Mouse (Mus musculus) erythroblast, embryonic 14.5 days (primary cell): ENCODE results near the gene Adam17.

ENCODE experiments used
- GATA1 ChIP-seq: IDR thresholded peaks from 2 replicates; pipeline ENCODE4 v1.6.1; 2012; ENCODE audit warnings: low read length, inconsistent platforms, mixed read lengths
- TAL1 ChIP-seq: IDR thresholded peaks from 3 replicates; pipeline ENCODE4 v1.6.1; 2012; ENCODE audit warnings: low read length, inconsistent platforms, mixed read lengths

DNA sequence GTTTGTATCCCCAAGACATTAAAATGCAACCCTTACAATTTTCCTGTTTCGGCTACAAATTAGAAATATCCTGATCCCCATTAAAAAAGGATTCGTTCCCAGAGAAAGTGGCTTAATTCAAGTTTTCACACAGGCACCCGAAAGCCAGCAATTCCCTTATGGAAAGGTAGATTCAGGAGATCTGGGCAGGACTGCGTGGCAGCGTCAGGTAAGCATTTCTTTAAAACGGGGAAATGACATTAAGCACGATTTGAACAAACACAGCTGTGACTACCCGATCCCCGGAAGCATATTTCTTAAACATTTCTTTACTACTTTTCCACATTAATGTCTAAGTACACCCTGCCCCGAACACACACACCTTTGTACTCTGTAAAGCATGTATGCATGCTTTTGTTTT lies 44.7 kb upstream of the Adam17 start:
- TF ChIP-seq GATA1, result no peak
- no peak for TF ChIP-seq TAL1
